Mouse (Mus musculus) CD4-positive, CD25-positive, alpha-beta regulatory T cell, adult 4 months (primary cell): Measurements from ENCODE around the gene Pomp. TPM values are rescaled to one million over a fixed set of nuclear protein-coding genes. Genes with fewer than 3 reads are reported as not detected.
"Not testable (repeated sequence)": the region's sequence is repeated elsewhere in the genome, so short reads cannot be mapped to it uniquely, and the experiment has no call there.

Experiments
- ATAC-seq: one replicate; pipeline ENCODE4 v1.8.0; 2017
- polyA plus RNA-seq, 2 experiments: library from polyadenylated mRNA; unstranded; fragments of 100-300 nt; shearing (Covaris generic); gene quantifications; one replicate each; pipeline ENCODE4 v1.2.1; 2017

The Pomp gene
- polyA plus RNA-seq, 2 experiments from 2014 or later = 179 to 537 TPM

DNA sequence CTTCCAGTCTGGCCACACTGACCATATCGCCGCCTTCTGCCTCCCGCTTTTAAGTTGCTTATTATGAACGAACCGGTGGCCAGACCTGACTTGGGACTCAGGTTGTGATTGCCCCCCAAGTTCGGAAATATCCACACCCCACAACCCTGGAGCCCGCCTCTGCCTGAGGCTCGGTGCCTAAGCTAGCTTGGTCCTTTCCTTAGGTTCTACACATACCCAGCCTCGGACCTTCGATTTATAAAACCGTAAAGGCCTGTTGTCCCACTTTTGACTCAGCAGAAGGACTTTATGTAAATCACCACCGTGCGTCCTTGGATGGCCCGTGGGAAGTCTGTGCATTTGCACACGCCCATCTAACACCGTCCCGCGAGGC lies 199 bp upstream of the Pomp start:
- no peak for ATAC-seq

DNA sequence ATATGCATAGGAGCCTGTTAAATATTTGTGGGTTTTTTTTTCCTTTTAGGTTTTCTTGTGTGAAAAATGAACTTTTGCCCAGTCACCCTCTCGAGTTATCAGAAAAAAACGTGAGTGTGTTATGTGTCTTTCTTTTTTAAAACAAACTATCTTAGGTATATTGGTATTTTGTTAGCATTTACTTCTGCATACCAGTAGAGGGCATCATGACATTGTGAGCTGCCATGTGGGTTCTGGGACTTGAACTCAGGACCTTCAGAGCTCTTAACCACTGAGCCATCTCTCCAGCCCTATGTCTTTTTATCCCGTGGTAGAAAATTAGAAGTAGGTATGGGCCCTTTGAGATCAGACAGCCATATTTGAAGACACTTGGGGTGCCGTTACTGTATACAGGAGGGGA lies 8.4 kb downstream of the Pomp start:
- ATAC-seq = no peak

DNA sequence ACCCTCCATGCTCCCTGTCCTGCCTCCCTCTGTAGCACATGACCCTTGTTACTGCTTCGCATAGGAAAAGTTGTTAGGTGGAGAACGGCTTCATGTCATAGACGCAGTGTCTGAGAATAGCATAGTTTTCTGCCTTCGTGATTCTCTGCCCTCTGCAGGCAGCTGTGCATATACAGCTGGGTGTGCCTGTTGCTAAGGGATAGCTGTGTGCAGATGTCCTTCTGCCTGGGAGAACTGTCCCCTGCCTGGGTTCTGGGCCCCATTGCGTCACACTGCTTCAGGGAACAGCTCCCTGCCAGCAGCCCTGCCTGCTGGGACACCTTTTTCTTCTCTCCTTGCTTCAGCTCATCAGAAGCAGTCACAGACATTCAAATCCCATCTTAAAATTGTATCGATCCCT lies 9.3 kb downstream of the Pomp start:
- no peak for ATAC-seq

GRCm38 (mm10) chr5:147870296-147870695 lies 10.0 kb downstream of the Pomp start:
- ATAC-seq = no peak

DNA sequence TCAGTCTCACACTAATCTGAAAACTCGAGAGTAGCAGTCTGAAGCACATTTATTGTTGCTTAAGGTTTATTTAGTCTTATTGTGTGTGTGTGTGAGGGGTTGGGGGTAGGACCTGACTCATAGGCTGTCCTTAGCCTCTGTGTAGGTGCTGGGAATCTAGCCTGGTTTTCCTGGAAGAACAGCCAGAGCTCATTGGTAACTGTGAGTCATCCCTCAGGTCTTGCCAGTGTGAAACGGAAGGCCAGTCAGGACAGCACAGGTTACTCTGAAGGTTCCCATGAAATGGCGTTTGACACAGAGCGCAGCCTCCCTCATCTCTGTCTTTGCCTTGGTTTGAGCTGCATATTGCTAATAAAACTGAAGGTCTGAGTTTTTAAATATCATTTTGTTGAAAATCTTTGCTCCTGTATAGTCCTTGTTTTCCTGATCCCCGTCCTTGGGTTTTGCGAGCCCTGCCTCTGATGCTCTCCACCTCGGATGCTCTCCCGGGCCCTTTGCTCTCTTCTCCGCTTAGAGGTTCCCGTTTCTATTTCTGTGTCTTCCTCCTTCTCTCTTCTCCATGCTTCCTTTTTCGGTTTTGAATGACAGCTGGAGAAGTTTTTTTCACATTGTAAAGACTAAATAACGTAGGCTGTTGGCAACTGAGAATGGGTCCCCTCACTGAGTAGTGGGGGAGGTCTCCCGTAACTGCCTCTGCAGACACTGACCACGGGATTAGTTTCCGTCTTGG lies 11.0 kb downstream of the Pomp start:
- ATAC-seq = no peak

- ATAC-seq = no peak
These were observed 14.3 kb downstream of the Pomp start for GRCm38 (mm10) chr5:147874491-147875065.

- no peak for ATAC-seq
These were observed 14.9 kb downstream of the Pomp start for GRCm38 (mm10) chr5:147875210-147875609.

- no peak for ATAC-seq
These were observed 17.3 kb downstream of the Pomp start for GRCm38 (mm10) chr5:147877520-147877919.

DNA sequence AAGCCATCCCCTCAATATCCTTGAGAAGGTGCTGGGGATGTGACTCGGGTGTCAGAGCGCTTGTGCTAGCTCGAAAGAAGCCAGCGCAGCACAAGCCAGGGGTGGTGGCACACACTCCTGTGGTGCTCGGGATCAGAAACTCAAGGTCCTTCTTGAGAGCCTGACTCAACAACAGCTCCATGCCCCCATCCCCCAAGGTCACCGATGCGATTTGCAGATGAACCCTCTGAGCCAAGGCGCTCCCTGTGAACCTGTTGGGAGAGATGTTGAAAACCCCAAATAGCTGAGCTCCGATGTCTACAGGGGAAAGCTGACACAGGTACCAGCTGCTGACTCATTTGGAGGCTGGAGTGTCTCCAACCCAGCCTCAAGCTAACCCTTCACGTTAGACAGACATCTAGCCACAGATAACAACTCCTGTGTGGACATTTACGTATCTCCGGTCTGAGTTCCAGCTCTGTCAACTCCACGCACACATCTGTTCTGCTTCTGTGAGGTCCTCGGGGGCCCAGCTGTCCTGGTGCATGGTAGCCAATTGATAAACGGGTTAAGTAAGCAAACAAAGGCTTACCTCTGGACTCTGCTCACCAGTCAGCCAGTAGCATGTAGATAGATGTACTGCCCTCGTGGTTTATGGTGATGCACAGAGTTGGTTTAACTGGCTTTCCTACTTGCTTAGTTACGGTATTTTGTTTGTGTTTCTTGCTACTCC lies 19.9 kb downstream of the Pomp start:
- no peak for ATAC-seq

DNA sequence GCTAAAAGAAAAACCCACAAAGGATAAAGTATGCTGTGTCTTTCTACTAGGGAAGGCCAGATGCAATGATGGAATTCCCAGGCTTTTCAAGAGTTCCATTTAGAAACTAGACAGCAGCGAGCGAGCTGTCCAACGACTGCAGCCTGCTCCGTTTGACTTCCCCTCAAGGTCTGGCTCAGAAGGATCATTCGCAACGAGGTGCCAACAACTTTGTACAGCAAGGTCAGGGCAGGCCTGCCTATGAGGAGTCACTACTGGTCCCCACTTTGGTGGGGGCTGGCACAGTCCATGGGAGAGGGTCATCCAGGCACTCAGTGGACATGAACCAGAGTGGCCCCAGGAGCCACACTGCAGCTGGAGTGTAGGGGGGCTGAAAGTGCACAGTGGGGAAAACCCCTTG lies 23.3 kb downstream of the Pomp start:
- ATAC-seq = no peak

GRCm38 (mm10) chr5:147888313-147889297 lies 28.3 kb downstream of the Pomp start:
- no peak for ATAC-seq

- no peak for ATAC-seq
These were observed 32.5 kb downstream of the Pomp start for GRCm38 (mm10) chr5:147892735-147893134.

DNA sequence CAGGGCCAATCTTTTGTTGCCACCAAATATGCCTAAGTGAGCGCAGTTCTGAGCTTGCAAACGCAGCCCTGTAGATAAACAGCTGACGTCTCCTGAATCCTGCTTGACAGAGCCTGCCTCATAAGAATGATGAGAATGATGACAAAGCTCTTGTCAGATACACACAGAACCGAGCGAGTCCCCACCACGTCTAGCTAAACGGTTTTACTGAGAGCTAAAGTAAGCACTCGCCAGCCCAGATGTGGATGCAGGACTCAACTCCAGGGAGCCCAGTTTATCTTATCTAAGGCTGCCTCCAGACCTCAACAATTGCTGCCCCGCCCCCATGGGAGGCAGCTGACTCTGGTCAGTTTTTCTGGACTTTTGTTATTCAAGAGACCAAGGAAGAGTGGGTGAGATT lies 32.9 kb downstream of the Pomp start:
- ATAC-seq = no peak

DNA sequence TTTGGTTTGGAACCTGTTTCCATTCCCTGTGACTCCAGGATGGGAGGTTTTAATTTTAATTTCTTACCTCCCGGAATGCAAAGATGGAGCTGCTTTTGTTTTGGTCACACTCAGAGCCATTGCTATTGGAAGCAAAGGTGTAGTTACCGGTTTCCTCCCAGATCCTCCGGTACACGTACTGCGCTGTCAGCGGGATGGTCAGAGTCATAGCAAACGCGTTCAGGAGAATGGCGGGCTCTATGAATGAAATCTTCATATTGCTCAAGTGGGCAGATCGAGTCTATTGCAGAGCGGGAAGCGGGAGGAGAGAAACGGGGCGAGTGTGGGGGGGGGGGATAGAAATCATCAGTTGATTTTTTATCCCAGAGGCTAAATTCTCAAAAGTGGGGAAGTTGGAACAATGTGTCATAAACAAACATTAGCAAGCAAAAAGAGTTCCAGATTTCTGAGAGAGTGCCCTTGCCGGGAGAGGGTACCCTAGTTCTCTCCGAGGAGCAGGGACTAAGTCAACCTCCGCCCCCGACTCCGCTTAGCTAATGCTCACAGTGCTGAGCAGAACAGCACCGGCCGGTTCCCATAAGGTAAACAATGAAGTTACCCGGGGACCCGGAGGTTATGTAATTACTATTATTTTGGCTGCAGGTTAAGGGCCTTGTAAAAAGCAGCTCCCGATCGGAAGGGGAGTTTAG lies 33.6 kb downstream of the Pomp start:
- ATAC-seq = no peak

DNA sequence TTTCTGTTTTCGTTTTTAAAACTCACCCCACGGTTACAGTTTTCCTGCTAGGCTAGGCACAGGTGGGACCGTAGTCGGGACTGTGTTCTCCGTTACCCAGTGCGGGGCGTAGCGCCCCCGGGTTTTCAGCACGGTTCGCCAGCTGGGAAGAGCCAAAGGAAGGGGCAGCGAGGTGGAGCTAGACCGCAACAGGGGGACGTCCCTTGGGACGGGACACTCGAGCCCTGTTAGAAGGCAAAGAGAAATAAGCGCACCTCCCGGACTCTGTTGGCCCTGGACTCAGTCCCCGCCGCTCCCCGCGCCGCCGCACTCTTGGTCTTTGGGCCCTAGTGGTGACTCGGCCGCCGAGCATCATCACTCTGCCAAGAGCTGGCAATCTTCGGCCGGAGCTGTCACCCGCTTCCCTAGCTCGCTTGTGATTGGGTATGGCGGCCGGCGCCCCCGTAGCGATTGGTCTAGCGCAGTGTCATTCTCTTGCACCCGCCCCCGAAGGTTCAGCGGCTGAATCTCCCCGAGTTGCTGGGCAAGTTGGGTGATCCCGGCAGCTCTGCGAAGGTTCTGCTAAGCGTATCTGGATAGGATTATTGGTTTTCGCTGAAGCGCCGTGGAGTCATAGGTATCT lies 34.3 kb downstream of the Pomp start, which contains the start of gene Slc46a3:
Slc46a3 (minus strand) TSS at position 361 of the 622 bp plus-strand sequence.
- ATAC-seq = peak; percentile 96

DNA sequence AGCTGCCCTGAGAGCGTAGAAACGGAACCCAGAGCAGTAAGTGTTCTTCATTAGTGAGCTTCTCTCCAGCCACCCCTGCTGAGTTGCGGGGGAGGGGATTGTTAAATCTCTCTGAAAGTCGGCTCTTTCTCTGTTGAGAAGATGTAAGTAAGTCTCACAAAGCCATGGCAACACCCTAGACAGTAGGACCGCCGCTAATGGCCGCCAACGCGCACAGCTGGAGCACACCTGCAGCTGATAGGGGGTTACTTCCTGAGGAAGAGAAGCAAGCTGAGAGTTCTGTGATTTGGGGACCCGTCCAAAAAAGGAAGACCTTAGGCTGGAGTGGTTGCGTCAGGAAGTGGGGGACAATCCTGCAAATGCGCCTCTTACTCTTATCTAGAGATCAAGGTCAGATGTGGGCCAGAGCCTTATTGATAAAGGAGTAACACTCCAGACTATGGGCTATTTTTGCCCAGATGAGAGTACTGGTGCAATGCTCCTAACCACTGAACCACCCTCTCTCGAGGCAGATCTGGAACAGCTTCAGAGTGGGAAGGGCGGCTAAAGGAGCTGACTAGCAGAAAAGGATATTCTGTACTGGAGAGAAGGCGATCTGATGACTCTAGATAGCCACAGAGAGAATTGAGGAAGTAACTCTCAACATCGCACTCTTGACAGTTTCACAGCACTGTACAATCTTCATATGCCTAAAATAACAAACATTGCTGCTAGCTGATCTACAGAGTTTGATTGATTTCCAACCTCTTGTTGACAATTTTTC lies 35.4 kb downstream of the Pomp start:
- peak; percentile 25 for ATAC-seq

DNA sequence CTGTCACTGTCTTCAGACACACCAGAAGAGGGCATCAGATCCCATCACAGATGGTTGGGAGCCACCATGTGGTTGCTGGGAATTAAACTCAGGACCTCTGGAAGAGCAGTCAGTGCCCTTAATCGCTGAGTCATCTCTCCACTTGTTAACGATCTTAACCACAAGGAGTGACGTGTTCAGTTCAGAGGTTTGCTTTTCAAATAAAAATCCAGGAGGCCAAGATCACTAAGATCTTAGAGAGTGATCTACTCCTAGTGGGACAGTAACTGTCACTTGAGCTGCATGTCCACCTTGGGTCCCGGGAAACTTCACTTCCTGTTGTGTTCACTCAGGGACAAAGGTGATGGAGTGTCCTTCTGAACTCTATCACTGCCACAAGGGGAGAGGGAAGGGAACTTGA lies 36.2 kb downstream of the Pomp start:
- not testable (repeated sequence) for ATAC-seq

DNA sequence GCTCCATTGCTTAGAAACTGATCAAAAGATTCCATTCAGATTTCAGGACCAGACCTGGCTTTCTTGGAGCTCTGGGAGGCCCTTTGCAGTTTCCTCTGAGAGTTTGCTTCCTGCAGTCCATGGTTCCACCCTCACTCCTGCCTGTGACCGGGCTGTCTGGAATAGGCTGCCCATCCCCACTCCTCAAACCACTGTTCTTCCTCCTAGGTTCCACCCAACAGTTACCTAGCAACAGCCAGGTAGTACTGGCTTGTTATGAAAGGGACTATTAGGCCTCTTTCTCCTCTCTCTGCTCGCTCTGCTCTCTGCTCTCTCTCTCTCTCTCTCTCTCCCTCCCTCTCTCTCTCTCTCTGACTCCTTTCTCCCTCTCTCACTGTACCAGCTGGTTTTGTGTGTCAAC lies 38.0 kb downstream of the Pomp start:
- ATAC-seq = no peak

DNA sequence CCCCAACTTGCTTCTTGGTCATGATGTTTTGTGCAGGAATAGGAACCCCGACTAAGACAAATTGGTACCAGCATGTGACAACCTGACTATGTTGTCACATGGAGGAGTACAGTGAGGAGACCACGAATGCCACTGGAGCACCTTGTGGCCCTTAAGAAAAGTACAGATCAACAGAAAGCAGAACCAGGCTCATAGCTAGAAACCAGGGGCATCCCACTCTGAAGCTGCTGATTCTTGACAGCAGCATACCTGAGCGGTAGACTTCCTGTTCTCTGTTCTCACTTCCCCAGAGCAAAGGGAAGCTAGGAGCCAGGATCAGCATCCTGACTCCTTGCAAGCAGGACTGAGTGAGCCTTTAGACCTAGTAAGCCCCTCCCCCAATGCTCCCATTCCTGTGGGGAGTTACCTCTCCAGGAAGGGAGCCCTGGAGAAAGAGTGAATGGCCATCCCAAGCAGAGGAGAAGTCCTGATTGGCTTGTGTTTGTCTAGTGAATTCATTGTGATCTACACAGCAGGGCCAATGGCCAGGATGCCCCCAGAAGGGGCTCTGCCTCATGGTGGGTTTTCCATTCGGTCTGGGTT lies 38.8 kb downstream of the Pomp start:
- ATAC-seq = no peak

- no peak for ATAC-seq
These were observed 41.9 kb downstream of the Pomp start for GRCm38 (mm10) chr5:147902008-147902757.
